Mouse (Mus musculus) retina, adult 2 months (tissue): ENCODE data around the gene Wwox.

Experiments
- DNase-seq: peaks from one replicate; pipeline ENCODE4 v3.0.0-alpha.2; 2012; ENCODE audit warnings: low read depth, low spot score

Gene Wwox

GRCm38 (mm10) chr8:114722611-114723010, 283.2 kb downstream of the Wwox start:
- DNase-seq: no peak

GRCm38 (mm10) chr8:114731260-114732140, 292.0 kb downstream of the Wwox start:
- DNase-seq: no peak

- DNase-seq: no peak
Observed at GRCm38 (mm10) chr8:114743185-114743915, 303.9 kb downstream of the Wwox start.

GRCm38 (mm10) chr8:114746373-114746772, 306.9 kb downstream of the Wwox start:
- DNase-seq: no peak

- no peak for DNase-seq
Observed at GRCm38 (mm10) chr8:114751376-114752135, 312.1 kb downstream of the Wwox start.

GRCm38 (mm10) chr8:114759621-114760020, 320.2 kb downstream of the Wwox start:
- no peak for DNase-seq

- no peak for DNase-seq
Observed at GRCm38 (mm10) chr8:114768536-114768935, 329.1 kb downstream of the Wwox start.

- DNase-seq: peak; percentile 72
Observed at GRCm38 (mm10) chr8:114770856-114771776, 331.7 kb downstream of the Wwox start.

GRCm38 (mm10) chr8:114772276-114772849, 332.9 kb downstream of the Wwox start:
- DNase-seq: no peak

- no peak for DNase-seq
Observed at GRCm38 (mm10) chr8:114773461-114774414, 334.3 kb downstream of the Wwox start.

GRCm38 (mm10) chr8:114774415-114774775, 334.9 kb downstream of the Wwox start:
- no peak for DNase-seq

GRCm38 (mm10) chr8:114775543-114775942, 336.1 kb downstream of the Wwox start:
- no peak for DNase-seq

- DNase-seq: no peak
Observed at GRCm38 (mm10) chr8:114776696-114777095, 337.2 kb downstream of the Wwox start.

- DNase-seq: no peak
Observed at GRCm38 (mm10) chr8:114777271-114777980, 338.0 kb downstream of the Wwox start.

- DNase-seq: no peak
Observed at GRCm38 (mm10) chr8:114779002-114779401, 339.5 kb downstream of the Wwox start.

GRCm38 (mm10) chr8:114783321-114783720, 343.9 kb downstream of the Wwox start:
- no peak for DNase-seq

- no peak for DNase-seq
Observed at GRCm38 (mm10) chr8:114785834-114786233, 346.4 kb downstream of the Wwox start.

GRCm38 (mm10) chr8:114789616-114790015, 350.2 kb downstream of the Wwox start:
- no peak for DNase-seq

GRCm38 (mm10) chr8:114790754-114791153, 351.3 kb downstream of the Wwox start:
- DNase-seq: no peak
